Mouse (Mus musculus): ENCODE measurements around the gene Gm45716. TPM values are rescaled to one million over a fixed set of nuclear protein-coding genes. Genes with fewer than 3 reads are reported as not detected.
A peak's percentile ranks its signal among the peaks of the same experiment; 100 is the strongest.

The Gm45716 gene
- total RNA-seq, 2 experiments from 2014 or later: 7.4 to 8.3 TPM

GRCm38 (mm10) chr11:90247793-90248192, 60.3 kb downstream of the Gm45716 start:
- no peak for DNase-seq
- intact Hi-C loops (cut with DNase I): no loop called here

- intact Hi-C loops (cut with DNase I): no loop called here
- DNase-seq: peak; percentile 97
Measured at GRCm38 (mm10) chr11:90249025-90249650, 61.7 kb downstream of the Gm45716 start, which contains the start of gene Mmd. Mmd (plus strand) TSS chr11:90249456.

GRCm38 (mm10) chr11:90249701-90250141, 62.2 kb downstream of the Gm45716 start:
- intact Hi-C loops (cut with DNase I): loop anchor here (10.0 kb wide), 1 partner anchor 135 kb away; no protein-coding TSS in a partner anchor
- no peak for DNase-seq

GRCm38 (mm10) chr11:90250189-90250588, 62.7 kb downstream of the Gm45716 start:
- DNase-seq: no peak
- intact Hi-C loops (cut with DNase I): loop anchor here (10.0 kb wide), 1 partner anchor 135 kb away; no protein-coding TSS in a partner anchor

GRCm38 (mm10) chr11:90250730-90251129, 63.2 kb downstream of the Gm45716 start:
- intact Hi-C loops (cut with DNase I): loop anchor here (10.0 kb wide), 1 partner anchor 134 kb away; no protein-coding TSS in a partner anchor

GRCm38 (mm10) chr11:90251923-90252322, 64.4 kb downstream of the Gm45716 start:
- intact Hi-C loops (cut with DNase I): loop anchor here (10.0 kb wide), 1 partner anchor 133 kb away; no protein-coding TSS in a partner anchor
- no peak for DNase-seq

More at GRCm38 (mm10) chr11:90250730-90251129, 63.2 kb downstream of the Gm45716 start:
- DNase-seq: no peak

- DNase-seq: peak; percentile 31
- intact Hi-C loops (cut with DNase I): loop anchor here (10.0 kb wide), 1 partner anchor 132 kb away; no protein-coding TSS in a partner anchor
Measured at GRCm38 (mm10) chr11:90252366-90252765, 64.9 kb downstream of the Gm45716 start.

GRCm38 (mm10) chr11:90254536-90254935, 67.1 kb downstream of the Gm45716 start:
- DNase-seq: no peak
- intact Hi-C loops (cut with DNase I): loop anchor here (10.0 kb wide), 1 partner anchor 130 kb away; no protein-coding TSS in a partner anchor

- DNase-seq: no peak
- intact Hi-C loops (cut with DNase I): loop anchor here (10.0 kb wide), 1 partner anchor 129 kb away; no protein-coding TSS in a partner anchor
Measured at GRCm38 (mm10) chr11:90255687-90256086, 68.2 kb downstream of the Gm45716 start.

- DNase-seq: no peak
- intact Hi-C loops (cut with DNase I): loop anchor here (10.0 kb wide), 1 partner anchor 128 kb away; no protein-coding TSS in a partner anchor
Measured at GRCm38 (mm10) chr11:90256833-90257525, 69.5 kb downstream of the Gm45716 start.

- intact Hi-C loops (cut with DNase I): loop anchor here (10.0 kb wide), 1 partner anchor 126 kb away; no protein-coding TSS in a partner anchor
Measured at GRCm38 (mm10) chr11:90258321-90258927, 70.9 kb downstream of the Gm45716 start.

GRCm38 (mm10) chr11:90259071-90259470, 71.6 kb downstream of the Gm45716 start:
- DNase-seq: no peak
- intact Hi-C loops (cut with DNase I): loop anchor here (10.0 kb wide), 1 partner anchor 126 kb away; no protein-coding TSS in a partner anchor

More at GRCm38 (mm10) chr11:90258321-90258927, 70.9 kb downstream of the Gm45716 start:
- no peak for DNase-seq

GRCm38 (mm10) chr11:90259826-90260225, 72.3 kb downstream of the Gm45716 start:
- intact Hi-C loops (cut with DNase I): loop anchor here (10.0 kb wide), 1 partner anchor 125 kb away; no protein-coding TSS in a partner anchor
- DNase-seq: no peak

- intact Hi-C loops (cut with DNase I): no loop called here
- DNase-seq: no peak
Measured at GRCm38 (mm10) chr11:90264180-90264579, 76.7 kb downstream of the Gm45716 start.

- no peak for DNase-seq
- intact Hi-C loops (cut with DNase I): no loop called here
Measured at GRCm38 (mm10) chr11:90265581-90265980, 78.1 kb downstream of the Gm45716 start.

- intact Hi-C loops (cut with DNase I): no loop called here
- DNase-seq: no peak
Measured at GRCm38 (mm10) chr11:90268934-90269333, 81.5 kb downstream of the Gm45716 start.

- intact Hi-C loops (cut with DNase I): no loop called here
- DNase-seq: no peak
Measured at GRCm38 (mm10) chr11:90269398-90270123, 82.1 kb downstream of the Gm45716 start.

- intact Hi-C loops (cut with DNase I): no loop called here
- DNase-seq: no peak
Measured at GRCm38 (mm10) chr11:90270132-90270877, 82.8 kb downstream of the Gm45716 start.

- no peak for DNase-seq
- intact Hi-C loops (cut with DNase I): no loop called here
Measured at GRCm38 (mm10) chr11:90274187-90274586, 86.7 kb downstream of the Gm45716 start.

Data from left cerebral cortex, postnatal 4 days (tissue).